8 mouse cellular contexts compared by ENCODE assay signal in the genomic region with DNA sequence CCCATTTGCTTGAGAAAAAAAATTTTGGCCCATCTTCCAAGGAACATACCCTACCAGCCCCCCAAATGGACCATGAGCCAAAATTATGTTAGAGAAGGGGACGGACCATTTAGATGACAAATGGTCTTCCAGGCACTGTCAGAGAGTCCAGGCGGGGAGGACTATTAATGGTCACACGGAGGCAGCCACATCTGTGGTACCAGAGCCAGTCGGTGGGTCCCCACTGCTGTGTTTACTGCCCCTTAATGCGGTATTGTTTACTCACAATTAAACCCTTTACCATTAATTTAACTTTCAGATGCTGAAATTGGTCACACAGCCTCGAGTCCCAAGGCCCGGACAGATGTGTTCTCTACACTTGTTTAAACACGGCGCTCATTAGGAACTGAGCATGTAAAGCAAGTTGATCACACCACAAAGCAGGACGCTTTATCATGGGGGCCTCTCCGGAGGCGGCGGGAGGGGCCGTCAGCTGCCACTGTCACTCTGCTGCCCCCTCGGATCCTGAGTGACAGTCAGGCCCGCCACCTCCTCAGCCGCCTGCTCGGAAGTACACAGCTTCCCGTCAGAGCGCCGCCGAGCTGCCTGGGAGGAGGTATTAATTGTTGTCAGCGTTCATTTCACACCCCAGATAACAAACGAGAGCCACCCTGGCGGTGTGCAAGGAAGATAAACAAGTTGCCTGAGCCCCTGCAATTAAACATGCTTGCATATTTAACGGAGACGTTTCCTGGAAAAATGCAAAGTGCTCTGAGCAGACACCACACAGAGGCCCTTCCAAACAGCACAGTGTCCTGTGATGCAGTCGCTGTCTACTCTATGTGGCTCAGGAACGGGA.
A peak's percentile ranks its signal among the peaks of the same experiment; 100 is the strongest.
DNase-seq lines count a peak whose midpoint lies in the region; ATAC-seq lines count a peak whose summit lies in the region.

No protein-coding gene starts in this region.

- no peaks in the 10 kb centered on the region for H3K4me1 ChIP-seq in embryonic facial prominence, embryonic 12.5 days
- peaks cover 64% of the 10 kb centered on the region for H3K4me1 ChIP-seq in hindbrain, embryonic 10.5 days (replicated peaks)
- peaks cover 3% of the 10 kb centered on the region; the same call in 1 of the 2 replicates for H3K4me1 ChIP-seq in limb, embryonic 11.5 days (ENCODE audit: control insufficient read depth, insufficient read depth, low read length)
- H3K4me1 ChIP-seq in neural tube, embryonic 12.5 days: peaks cover 31% of the 10 kb centered on the region

- H3K9ac ChIP-seq in embryonic facial prominence, embryonic 12.5 days: peak overlapping the region; percentile 16; the same call in 1 of the 2 replicates
- no peak overlapping the region for H3K9ac ChIP-seq in limb, embryonic 11.5 days (ENCODE audit: low read length)
- H3K9ac ChIP-seq in neural tube, embryonic 12.5 days: no peak overlapping the region

- H3K27ac ChIP-seq in embryonic facial prominence, embryonic 12.5 days: no peak overlapping the region
- peak overlapping the region; percentile 74 for H3K27ac ChIP-seq in hindbrain, embryonic 10.5 days
- no peak overlapping the region for H3K27ac ChIP-seq in limb, embryonic 11.5 days (replicated peaks; ENCODE audit: low read depth, low read length)
- no peak overlapping the region for H3K27ac ChIP-seq in neural tube, embryonic 12.5 days

- no peaks in the 10 kb centered on the region for H3K9me3 ChIP-seq in embryonic facial prominence, embryonic 12.5 days
- no peaks in the 10 kb centered on the region for H3K9me3 ChIP-seq in hindbrain, embryonic 10.5 days
- H3K9me3 ChIP-seq in limb, embryonic 11.5 days (ENCODE audit: control insufficient read depth, low read length): no peaks in the 10 kb centered on the region
- no peaks in the 10 kb centered on the region for H3K9me3 ChIP-seq in neural tube, embryonic 12.5 days

- no peak for ATAC-seq in embryonic facial prominence, embryonic 12.5 days (ENCODE audit: insufficient number of reproducible peaks, insufficient read depth, low FRiP score, low TSS enrichment)
- ATAC-seq in limb, embryonic 11.5 days (ENCODE audit: insufficient number of reproducible peaks, low FRiP score, low TSS enrichment, low read depth): no peak
- peak; percentile 83 for ATAC-seq in neural tube, embryonic 12.5 days (ENCODE audit: low FRiP score, low read depth)

- WGBS in embryonic facial prominence, embryonic 12.5 days: 27% methylated on average over 29 of the region's 29 CpGs
- 16% methylated on average over 29 of the region's 29 CpGs for WGBS in hindbrain, embryonic 10.5 days
- WGBS in limb, embryonic 11.5 days: 11% methylated on average over 29 of the region's 29 CpGs
- 4% methylated on average over 29 of the region's 29 CpGs for WGBS in neural tube, embryonic 12.5 days

- no peaks in the 10 kb centered on the region for H3K36me3 ChIP-seq in embryonic facial prominence, embryonic 12.5 days
- no peaks in the 10 kb centered on the region for H3K36me3 ChIP-seq in hindbrain, embryonic 10.5 days
- H3K36me3 ChIP-seq in limb, embryonic 11.5 days (ENCODE audit: control insufficient read depth, insufficient read depth, low read length): no peaks in the 10 kb centered on the region
- H3K36me3 ChIP-seq in neural tube, embryonic 12.5 days: no peaks in the 10 kb centered on the region

- no peak overlapping the region for H3K4me3 ChIP-seq in embryonic facial prominence, embryonic 12.5 days
- H3K4me3 ChIP-seq in hindbrain, embryonic 10.5 days: peak overlapping the region; percentile 38
- H3K4me3 ChIP-seq in limb, embryonic 11.5 days (ENCODE audit: low read depth, low read length): no peak overlapping the region
- no peak overlapping the region for H3K4me3 ChIP-seq in neural tube, embryonic 12.5 days

- H3K4me2 ChIP-seq in embryonic facial prominence, embryonic 12.5 days (replicated peaks): peak overlapping the region; percentile 30
- peak overlapping the region; percentile 18; the same call in 1 of the 2 replicates for H3K4me2 ChIP-seq in limb, embryonic 11.5 days (ENCODE audit: low read depth, severe bottlenecking)
- peak overlapping the region; percentile 58 for H3K4me2 ChIP-seq in neural tube, embryonic 12.5 days (replicated peaks)

- intact Hi-C loops in left cerebral cortex, postnatal 4 days (cut with DNase I): no loop called here
- intact Hi-C loops in left cerebral cortex, postnatal 36 days (cut with DNase I): no loop called here

- peak; percentile 26 for DNase-seq in left cerebral cortex, postnatal 4 days
- no peak for DNase-seq in left cerebral cortex, postnatal 36 days (ENCODE audit: low spot score in 2 of 2)
- peak; percentile 66 for DNase-seq in hindbrain, embryonic 10.5 days (ENCODE audit: low spot score)
- DNase-seq in limb, embryonic 11.5 days (ENCODE audit: low spot score): peak; percentile 50
- DNase-seq in testis, postnatal 14 days (ENCODE audit: low spot score): no peak
- DNase-seq in ovary, postnatal 36 days (ENCODE audit: low spot score): no peak

- H3K27me3 ChIP-seq in embryonic facial prominence, embryonic 12.5 days: 0 out of 2 replicates have a peak, but pooled peaks cover 7% of the 10 kb centered on the region
- H3K27me3 ChIP-seq in hindbrain, embryonic 10.5 days (ENCODE audit: insufficient read depth, poor library complexity, severe bottlenecking): peaks cover 81% of the 10 kb centered on the region
- H3K27me3 ChIP-seq in limb, embryonic 11.5 days (ENCODE audit: control insufficient read depth, insufficient read depth, low read length): peaks cover 74% of the 10 kb centered on the region
- H3K27me3 ChIP-seq in neural tube, embryonic 12.5 days (replicated peaks): peaks cover 37% of the 10 kb centered on the region; the same call in 1 of the 2 replicates

Comparison
In these comparisons a context has a peak if more than half of its experiments do, and no peak if none do; other contexts are left out.
1. DNase-seq: peak in left cerebral cortex, postnatal 4 days (single experiment), hindbrain, embryonic 10.5 days (single experiment) and limb, embryonic 11.5 days (single experiment); none in left cerebral cortex, postnatal 36 days (0 of 2), testis, postnatal 14 days (single experiment) and ovary, postnatal 36 days (single experiment).
2. Peak in every context shown above with its lines, with median percentiles within 50 percentile points of each other: H3K4me2 ChIP-seq.